Comparison of ENCODE assay signal across 9 mouse cellular contexts in the genomic region with DNA sequence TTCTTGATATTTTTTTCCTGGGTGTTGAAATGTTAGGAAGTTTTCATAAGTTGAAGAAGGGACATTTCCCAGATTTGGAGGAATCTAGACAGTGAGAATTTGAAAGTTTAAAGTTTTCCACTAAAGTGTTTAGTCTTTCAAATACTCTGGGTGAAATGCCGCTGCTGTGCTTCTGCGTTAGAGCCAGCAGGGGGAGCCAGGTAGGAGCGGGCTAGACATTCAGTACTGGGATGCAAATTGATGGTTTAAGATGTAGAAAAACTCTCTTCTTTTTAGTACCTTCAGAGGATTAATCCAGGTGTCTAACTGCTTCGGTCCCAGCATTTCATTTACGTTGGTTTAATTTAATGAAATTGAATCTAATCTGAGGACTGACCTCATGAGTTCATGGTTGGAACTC.
DNase-seq lines count a peak whose midpoint lies in the region; ATAC-seq and TF ChIP-seq lines count a peak whose summit lies in the region.
"Had no signal": no experiment of that assay in that cellular context is flagged by ENCODE, and none has a peak within 500 bp of the region (broad histone marks: within the 10 kb centered on the region; RNA-seq: fewer than 3 reads in every experiment).

No protein-coding gene starts in this region.

- no peak overlapping the region for H3K9ac ChIP-seq in forebrain, embryonic 14.5 days (ENCODE audit: low read length)
- no peak overlapping the region for H3K9ac ChIP-seq in forebrain, embryonic 12.5 days
- no peak overlapping the region for H3K9ac ChIP-seq in kidney, postnatal 0 days (ENCODE audit: low read depth, low read length)
- H3K9ac ChIP-seq in lung, embryonic 14.5 days = no peak overlapping the region
- H3K9ac ChIP-seq: liver, embryonic 15.5 days had no signal

- TF ChIP-seq CTCF in kidney, postnatal 0 days (IDR thresholded peaks at IDR 0.05; ENCODE audit: low read depth) = peak; percentile 82
- TF ChIP-seq CTCF in lung, embryonic 14.5 days (IDR thresholded peaks at IDR 0.05; ENCODE audit: low read depth) = peak; percentile 73
- TF ChIP-seq CTCF in spleen, adult 2 months (IDR thresholded peaks at IDR 0.05; ENCODE audit: extremely low read depth, insufficient read depth, insufficient read length, insufficient replicate concordance) = peak; percentile 61; the same call in 1 of the 2 replicates

- H3K4me3 ChIP-seq in forebrain, embryonic 14.5 days (ENCODE audit: low read depth, low read length) = no peak overlapping the region
- no peak overlapping the region for H3K4me3 ChIP-seq in forebrain, embryonic 12.5 days (replicated peaks)
- H3K4me3 ChIP-seq in kidney, postnatal 0 days (replicated peaks; ENCODE audit: low read depth, low read length) = no peak overlapping the region
- no peak overlapping the region for H3K4me3 ChIP-seq in lung, embryonic 14.5 days (ENCODE audit: low read depth, low read length)
- no peak overlapping the region; the same call in 1 of the 2 replicates for H3K4me3 ChIP-seq in spleen, adult 2 months (ENCODE audit: extremely low read depth, insufficient read depth, insufficient read length)
- H3K4me3 ChIP-seq: liver, embryonic 15.5 days had no signal

- H3K27ac ChIP-seq in forebrain, embryonic 14.5 days (ENCODE audit: low read depth, low read length) = no peak overlapping the region
- H3K27ac ChIP-seq in forebrain, embryonic 12.5 days = no peak overlapping the region
- H3K27ac ChIP-seq in kidney, postnatal 0 days = no peak overlapping the region
- no peak overlapping the region for H3K27ac ChIP-seq in lung, embryonic 14.5 days (ENCODE audit: low read depth)
- H3K27ac ChIP-seq in spleen, adult 2 months (ENCODE audit: insufficient read depth, low read length) = no peak overlapping the region
- H3K27ac ChIP-seq: liver, embryonic 15.5 days had no signal

- H3K36me3 ChIP-seq in forebrain, embryonic 14.5 days (ENCODE audit: control insufficient read depth, insufficient read depth, low read length) = no peaks in the 10 kb centered on the region
- no peaks in the 10 kb centered on the region for H3K36me3 ChIP-seq in forebrain, embryonic 12.5 days (replicated peaks)
- H3K36me3 ChIP-seq in kidney, postnatal 0 days (ENCODE audit: insufficient read depth, low read length) = no peaks in the 10 kb centered on the region
- no peaks in the 10 kb centered on the region for H3K36me3 ChIP-seq in lung, embryonic 14.5 days (ENCODE audit: insufficient read depth)
- no peaks in the 10 kb centered on the region for H3K36me3 ChIP-seq in spleen, adult 2 months (ENCODE audit: control insufficient read depth, insufficient read depth, low read length)
- H3K36me3 ChIP-seq: liver, embryonic 15.5 days had no signal

- no peak overlapping the region for H3K4me2 ChIP-seq in forebrain, embryonic 14.5 days (ENCODE audit: low read length)
- no peak overlapping the region for H3K4me2 ChIP-seq in forebrain, embryonic 12.5 days
- no peak overlapping the region for H3K4me2 ChIP-seq in kidney, postnatal 0 days (ENCODE audit: low read length)
- no peak overlapping the region for H3K4me2 ChIP-seq in lung, embryonic 14.5 days
- H3K4me2 ChIP-seq: liver, embryonic 15.5 days had no signal

- ATAC-seq in forebrain, embryonic 14.5 days = no peak
- no peak for ATAC-seq in forebrain, embryonic 12.5 days (ENCODE audit: low FRiP score)
- no peak for ATAC-seq in kidney, postnatal 0 days (replicated peaks; ENCODE audit: low FRiP score, low read depth)
- no peak for ATAC-seq in lung, embryonic 14.5 days (ENCODE audit: insufficient read depth)

- H3K9me3 ChIP-seq in forebrain, embryonic 14.5 days (replicated peaks; ENCODE audit: control insufficient read depth, low read length) = no peaks in the 10 kb centered on the region
- H3K9me3 ChIP-seq in forebrain, embryonic 12.5 days = no peaks in the 10 kb centered on the region
- H3K9me3 ChIP-seq in kidney, postnatal 0 days (replicated peaks; ENCODE audit: low read length) = no peaks in the 10 kb centered on the region
- H3K9me3 ChIP-seq in lung, embryonic 14.5 days (ENCODE audit: low read depth, low read length) = no peaks in the 10 kb centered on the region
- H3K9me3 ChIP-seq: liver, embryonic 15.5 days had no signal

- no peaks in the 10 kb centered on the region for H3K4me1 ChIP-seq in forebrain, embryonic 14.5 days (ENCODE audit: control insufficient read depth, insufficient read depth, low read length)
- no peaks in the 10 kb centered on the region for H3K4me1 ChIP-seq in forebrain, embryonic 12.5 days
- no peaks in the 10 kb centered on the region for H3K4me1 ChIP-seq in kidney, postnatal 0 days (replicated peaks; ENCODE audit: insufficient read depth, low read length)
- no peaks in the 10 kb centered on the region for H3K4me1 ChIP-seq in lung, embryonic 14.5 days (ENCODE audit: insufficient read depth)
- H3K4me1 ChIP-seq in spleen, adult 2 months (ENCODE audit: control insufficient read depth, insufficient read depth, insufficient read length) = no peaks in the 10 kb centered on the region
- H3K4me1 ChIP-seq: liver, embryonic 15.5 days had no signal

- H3K27me3 ChIP-seq in forebrain, embryonic 14.5 days (replicated peaks; ENCODE audit: control insufficient read depth, insufficient read depth, low read length) = no peaks in the 10 kb centered on the region
- H3K27me3 ChIP-seq in forebrain, embryonic 12.5 days = no peaks in the 10 kb centered on the region
- H3K27me3 ChIP-seq in kidney, postnatal 0 days (ENCODE audit: insufficient read depth, low read length) = no peaks in the 10 kb centered on the region
- no peaks in the 10 kb centered on the region for H3K27me3 ChIP-seq in lung, embryonic 14.5 days (ENCODE audit: insufficient read depth, low read length)
- H3K27me3 ChIP-seq in spleen, adult 2 months (ENCODE audit: control insufficient read depth, insufficient read depth, low read length) = no peaks in the 10 kb centered on the region
- H3K27me3 ChIP-seq: liver, embryonic 15.5 days had no signal

- DNase-seq in forebrain, embryonic 14.5 days (ENCODE audit: low spot score) = peak; percentile 50
- peak; percentile 22 for DNase-seq in urinary bladder, postnatal 14 days (ENCODE audit: low spot score)
- no peak for DNase-seq in urinary bladder, adult 2 months (ENCODE audit: low spot score)
- DNase-seq in cerebellum, postnatal 36 days = peak; percentile 20 to 24
- peak; percentile 68 for DNase-seq in kidney, postnatal 0 days (ENCODE audit: low spot score)
- DNase-seq in lung, embryonic 14.5 days = peak; percentile 72
- peak in 1 of 2 experiments; percentile 44 for DNase-seq in spleen, adult 2 months (ENCODE audit: low read depth in 1 of 2, low spot score in 2 of 2)

- 8% methylated on average over 5 of the region's 5 CpGs for WGBS in forebrain, embryonic 14.5 days
- 7% methylated on average over 5 of the region's 5 CpGs for WGBS in forebrain, embryonic 12.5 days
- 7% methylated on average over 5 of the region's 5 CpGs for WGBS in kidney, postnatal 0 days
- WGBS in lung, embryonic 14.5 days = 6% methylated on average over 5 of the region's 5 CpGs
- 16% methylated on average over 5 of the region's 5 CpGs for WGBS in spleen, adult 2 months

- no peak for TF ChIP-seq POLR2A in spleen, adult 2 months (IDR thresholded peaks at IDR 0.05; ENCODE audit: low read depth, low read length)
